ENCODE assay signal across 12 mouse cellular contexts in genomic region chr10:80610116-80610785, GRCm38 (mm10). TPM values are rescaled to one million over a fixed set of nuclear protein-coding genes. Genes with fewer than 3 reads are reported as not detected.
DNase-seq lines count a peak whose midpoint lies in the region; ATAC-seq and TF ChIP-seq lines count a peak whose summit lies in the region.
"Had no signal": no experiment of that assay in that cellular context is flagged by ENCODE, and none has a peak within 500 bp of the region (broad histone marks: within the 10 kb centered on the region; RNA-seq: fewer than 3 reads in every experiment).

No protein-coding gene starts in this region.

- H3K4me2 ChIP-seq in liver, embryonic 12.5 days = no peak overlapping the region
- no peak overlapping the region for H3K4me2 ChIP-seq in intestine, postnatal 0 days (replicated peaks; ENCODE audit: low read depth)
- H3K4me2 ChIP-seq: forebrain, embryonic 15.5 days; limb, embryonic 12.5 days; lung, embryonic 15.5 days had no signal

- intact Hi-C loops in left cerebral cortex, postnatal 4 days (cut with DNase I) = no loop called here

- H3K36me3 ChIP-seq in liver, embryonic 12.5 days = peaks cover 93% of the 10 kb centered on the region
- H3K36me3 ChIP-seq in intestine, postnatal 0 days (ENCODE audit: control insufficient read depth, insufficient read depth) = peaks cover 67% of the 10 kb centered on the region

- H3K27me3 ChIP-seq in liver, embryonic 12.5 days (replicated peaks) = no peaks in the 10 kb centered on the region
- no peaks in the 10 kb centered on the region for H3K27me3 ChIP-seq in intestine, postnatal 0 days (replicated peaks; ENCODE audit: control insufficient read depth, insufficient read depth, low read length)
- H3K27me3 ChIP-seq: forebrain, embryonic 15.5 days; limb, embryonic 12.5 days; lung, embryonic 15.5 days had no signal

- H3K9me3 ChIP-seq in liver, embryonic 12.5 days (replicated peaks) = no peaks in the 10 kb centered on the region
- H3K9me3 ChIP-seq in intestine, postnatal 0 days (ENCODE audit: control insufficient read depth) = no peaks in the 10 kb centered on the region
- H3K9me3 ChIP-seq: forebrain, embryonic 15.5 days; limb, embryonic 12.5 days; lung, embryonic 15.5 days; midbrain, embryonic 10.5 days had no signal

- ATAC-seq in liver, embryonic 12.5 days = no peak
- no peak for ATAC-seq in intestine, postnatal 0 days
- ATAC-seq: forebrain, embryonic 15.5 days had no signal

- peak overlapping the region; percentile 42 for H3K27ac ChIP-seq in liver, embryonic 12.5 days
- H3K27ac ChIP-seq in intestine, postnatal 0 days (ENCODE audit: low read depth, low read length) = no peak overlapping the region
- H3K27ac ChIP-seq: forebrain, embryonic 15.5 days; limb, embryonic 12.5 days; lung, embryonic 15.5 days; midbrain, embryonic 10.5 days had no signal

- H3K4me1 ChIP-seq in liver, embryonic 12.5 days = peaks cover 53% of the 10 kb centered on the region
- H3K4me1 ChIP-seq in intestine, postnatal 0 days (replicated peaks; ENCODE audit: control insufficient read depth, insufficient read depth, low read length) = no peaks in the 10 kb centered on the region
- H3K4me1 ChIP-seq: forebrain, embryonic 15.5 days; limb, embryonic 12.5 days; lung, embryonic 15.5 days; midbrain, embryonic 10.5 days had no signal

- no peak for TF ChIP-seq CTCF in intestine, postnatal 0 days (IDR thresholded peaks at IDR 0.05; ENCODE audit: low read depth)

- no peak overlapping the region for H3K4me3 ChIP-seq in liver, embryonic 12.5 days
- H3K4me3 ChIP-seq in intestine, postnatal 0 days (ENCODE audit: low read depth, low read length) = no peak overlapping the region
- H3K4me3 ChIP-seq: forebrain, embryonic 15.5 days; limb, embryonic 12.5 days; lung, embryonic 15.5 days; midbrain, embryonic 10.5 days had no signal

- WGBS in liver, embryonic 12.5 days (ENCODE audit: insufficient replicate concordance) = 75% methylated on average over 9 of the region's 9 CpGs
- 90% methylated on average over 9 of the region's 9 CpGs for WGBS in intestine, postnatal 0 days

- peak; percentile 48 for DNase-seq in left cerebral cortex, postnatal 4 days
- DNase-seq in left cerebral cortex, adult 18-20 months (ENCODE audit: low spot score in 2 of 2) = no peak
- DNase-seq in CD4-positive, CD25-positive, alpha-beta regulatory T cell, adult 2 months (ENCODE audit: low read depth, low spot score) = peak; percentile 41
- peak; percentile 85 for DNase-seq in cerebellum, adult 8-10 months
- DNase-seq in urinary bladder, postnatal 25 days (ENCODE audit: low spot score) = no peak
- DNase-seq in right cerebral cortex, adult 2 months (ENCODE audit: low spot score in 2 of 2) = no peak

- no peak overlapping the region for H3K9ac ChIP-seq in liver, embryonic 12.5 days
- no peak overlapping the region for H3K9ac ChIP-seq in intestine, postnatal 0 days (ENCODE audit: low read depth, low read length)
- H3K9ac ChIP-seq: forebrain, embryonic 15.5 days; limb, embryonic 12.5 days; lung, embryonic 15.5 days had no signal

RNA-seq across cellular contexts. Expression of gene Gm49322, which starts 4.4 kb away (rescaled TPM):
- total RNA-seq in left cerebral cortex, postnatal 4 days (2021) = 1 to 10 TPM; 3.7 to 4.8 TPM
- total RNA-seq in left cerebral cortex, adult 18-20 months (2021) = 1 to 10 TPM; 3.5 to 3.7 TPM
- polyA plus RNA-seq in liver, embryonic 12.5 days (2016; fragmentation: Nextera tagmentation; extraction: Ambion mirVana) = 2.6 and 3.0 TPM in 2 replicates
- 2.3 and 2.6 TPM in 2 replicates for polyA plus RNA-seq in intestine, postnatal 0 days (2015; fragmentation: Nextera tagmentation; extraction: Ambion mirVana)

RNA-seq across cellular contexts. Expression of gene Adat3, which starts 7.6 kb away (rescaled TPM):
- total RNA-seq in left cerebral cortex, postnatal 4 days (2021) = 1 to 10 TPM; 2.9 to 3.6 TPM
- 1 to 10 TPM; 2.3 to 6.4 TPM for total RNA-seq in left cerebral cortex, adult 18-20 months (2021)
- polyA plus RNA-seq in liver, embryonic 12.5 days (2016; fragmentation: Nextera tagmentation; extraction: Ambion mirVana) = 7.0 and 7.4 TPM in 2 replicates
- polyA plus RNA-seq in intestine, postnatal 0 days (2015; fragmentation: Nextera tagmentation; extraction: Ambion mirVana) = 5.4 and 6.6 TPM in 2 replicates

RNA-seq across cellular contexts. Expression of gene Scamp4, which starts 7.6 kb away (rescaled TPM):
- 10 to 100 TPM; 30.9 to 34.5 TPM for total RNA-seq in left cerebral cortex, postnatal 4 days (2021)
- total RNA-seq in left cerebral cortex, adult 18-20 months (2021) = 10 to 100 TPM; 49.1 to 50.5 TPM
- 63.3 and 65.2 TPM in 2 replicates for polyA plus RNA-seq in liver, embryonic 12.5 days (2016; fragmentation: Nextera tagmentation; extraction: Ambion mirVana)
- polyA plus RNA-seq in intestine, postnatal 0 days (2015; fragmentation: Nextera tagmentation; extraction: Ambion mirVana) = 86.5 and 88.5 TPM in 2 replicates

RNA-seq across cellular contexts. Expression of gene Csnk1g2, which starts 12.4 kb away (rescaled TPM):
- 100 to 1,000 TPM; 130 to 138 TPM for total RNA-seq in left cerebral cortex, postnatal 4 days (2021)
- total RNA-seq in left cerebral cortex, adult 18-20 months (2021) = 100 to 1,000 TPM; 253 to 267 TPM
- 106 TPM in 2 replicates for polyA plus RNA-seq in liver, embryonic 12.5 days (2016; fragmentation: Nextera tagmentation; extraction: Ambion mirVana)
- 97.5 and 99.2 TPM in 2 replicates for polyA plus RNA-seq in intestine, postnatal 0 days (2015; fragmentation: Nextera tagmentation; extraction: Ambion mirVana)

RNA-seq across cellular contexts. Expression of gene Abhd17a, which starts 20.1 kb away (rescaled TPM):
- total RNA-seq in left cerebral cortex, postnatal 4 days (2021) = 100 to 1,000 TPM; 131 to 133 TPM
- total RNA-seq in left cerebral cortex, adult 18-20 months (2021) = 100 to 1,000 TPM; 179 to 185 TPM
- 86.4 and 88.9 TPM in 2 replicates for polyA plus RNA-seq in liver, embryonic 12.5 days (2016; fragmentation: Nextera tagmentation; extraction: Ambion mirVana)
- polyA plus RNA-seq in intestine, postnatal 0 days (2015; fragmentation: Nextera tagmentation; extraction: Ambion mirVana) = 116 and 117 TPM in 2 replicates

Comparison
In these comparisons a context has a peak if more than half of its experiments do, and no peak if none do; other contexts are left out.
1. DNase-seq: peak in left cerebral cortex, postnatal 4 days (single experiment), CD4-positive, CD25-positive, alpha-beta regulatory T cell, adult 2 months (single experiment) and cerebellum, adult 8-10 months (single experiment); none in left cerebral cortex, adult 18-20 months (0 of 2), urinary bladder, postnatal 25 days (single experiment) and right cerebral cortex, adult 2 months (0 of 2).